Mouse (Mus musculus) myocyte (in vitro differentiated cells): ENCODE results near the gene Slc25a24.

Experiments
- CEBPB ChIP-seq: IDR thresholded peaks from 2 replicates; pipeline ENCODE4 v1.6.1; 2011; ENCODE audit warnings: mild to moderate bottlenecking, moderate library complexity; ENCODE audit not compliant: poor library complexity, insufficient read depth, severe bottlenecking
- POLR2A ChIP-seq: IDR thresholded peaks from one replicate; pipeline ENCODE4 v1.6.1; 2011; ENCODE audit warnings: low read depth, mild to moderate bottlenecking, control low read depth, moderate library complexity; ENCODE audit not compliant: insufficient read length
- REST ChIP-seq: IDR thresholded peaks from one replicate; pipeline ENCODE4 v1.6.1; 2011; ENCODE audit warnings: mild to moderate bottlenecking, control low read depth, moderate library complexity; ENCODE audit not compliant: insufficient read depth, insufficient read length

DNA sequence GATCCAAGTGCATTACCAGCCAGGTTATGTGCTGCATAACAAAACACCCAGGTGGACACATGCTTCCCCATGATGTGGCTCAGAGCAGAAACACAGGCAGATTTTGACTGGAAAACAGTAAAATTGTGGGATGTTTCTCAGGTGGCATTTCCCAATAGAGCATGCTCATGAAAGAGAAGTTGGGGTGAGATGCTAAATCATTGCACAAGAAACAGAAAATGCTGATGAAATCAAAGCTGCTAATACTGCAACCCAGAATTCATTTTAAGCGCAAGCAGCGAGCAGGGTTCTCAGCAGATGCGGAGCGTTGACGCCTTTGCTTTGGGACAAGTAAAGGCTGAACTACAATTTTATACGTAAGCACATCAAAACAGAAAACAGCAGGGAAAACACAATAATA, 30.5 kb downstream of the Slc25a24 start:
- TF ChIP-seq CEBPB = peak; percentile 36; the same call in 1 of the 2 replicates
- TF ChIP-seq REST = no peak
- no peak for TF ChIP-seq POLR2A
